Mouse (Mus musculus) megakaryocyte, embryonic 14.5 days (primary cell): Measurements from ENCODE around the gene Bbof1.

Experiments
- FLI1 ChIP-seq: IDR thresholded peaks from 2 replicates; pipeline ENCODE4 v1.6.1; 2012; ENCODE audit warnings: low read length, inconsistent platforms, mixed read lengths
- GATA1 ChIP-seq: IDR thresholded peaks from 3 replicates; pipeline ENCODE4 v1.6.1; 2012; ENCODE audit warnings: mixed read lengths, low read length, inconsistent platforms, borderline replicate concordance

DNA sequence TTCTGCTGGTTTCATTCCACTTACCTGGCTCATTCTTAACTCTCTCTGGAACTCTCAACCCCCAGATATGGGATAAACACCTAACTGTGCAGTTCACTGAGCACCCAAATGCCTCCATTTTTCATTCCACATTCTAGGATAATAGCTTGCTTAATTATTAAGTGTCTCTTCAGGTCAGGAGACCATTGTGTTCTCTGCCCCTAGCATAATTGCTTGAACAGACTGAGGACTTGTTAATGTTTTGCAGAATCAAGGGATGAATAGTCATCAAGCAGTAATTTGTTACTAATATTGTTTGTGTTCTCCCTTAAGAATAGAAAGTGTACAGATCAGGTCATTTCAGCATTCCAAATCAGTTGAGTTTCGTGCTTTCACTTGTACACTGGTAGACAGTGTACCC lies 38.5 kb downstream of the Bbof1 start:
- TF ChIP-seq GATA1: no peak
- no peak for TF ChIP-seq FLI1
